Mouse (Mus musculus) lung, embryonic 16.5 days (tissue): ENCODE data around the gene Exo1. TPM values are rescaled to one million over a fixed set of nuclear protein-coding genes. Genes with fewer than 3 reads are reported as not detected.
A peak's percentile ranks its signal among the peaks of the same experiment; 100 is the strongest.

Experiments
- ATAC-seq: fragments of 200-750 bp; cut with Nextera tagmentation; 2 replicates; pipeline ENCODE4 v1.8.0; 2017; ENCODE audit warnings: low read depth, mild to moderate bottlenecking, moderate library complexity
- H3K27ac ChIP-seq: fragments of 300-500 bp; sonication (generic); 2 replicates; pipeline ENCODE4 v1.5.1; 2014; ENCODE audit warnings: mild to moderate bottlenecking, control low read depth, low read length
- H3K27me3 ChIP-seq: fragments of 300-500 bp; sonication (generic); 2 replicates; pipeline ENCODE4 v1.6.1; 2014; ENCODE audit warnings: low read depth, low read length, mixed read lengths; ENCODE audit not compliant: control insufficient read depth, insufficient read depth
- H3K36me3 ChIP-seq: fragments of 300-500 bp; sonication (generic); 2 replicates; pipeline ENCODE4 v1.6.1; 2014; ENCODE audit warnings: low read length; ENCODE audit not compliant: control insufficient read depth, insufficient read depth
- H3K4me1 ChIP-seq: fragments of 300-500 bp; sonication (generic); replicated peaks from 2 replicates; pipeline ENCODE4 v1.6.1; 2014; ENCODE audit warnings: low read length, mixed read lengths; ENCODE audit not compliant: control insufficient read depth, insufficient read depth
- H3K4me2 ChIP-seq: fragments of 300-500 bp; sonication (generic); 2 replicates; pipeline ENCODE4 v1.6.1; 2014; ENCODE audit warnings: low read depth, low read length, control low read depth
- H3K4me3 ChIP-seq: fragments of 300-500 bp; sonication (generic); 2 replicates; pipeline ENCODE4 v1.5.1; 2014; ENCODE audit warnings: mild to moderate bottlenecking, low read length, control low read depth
- H3K9ac ChIP-seq: fragments of 300-500 bp; sonication (generic); 2 replicates; pipeline ENCODE4 v1.6.1; 2014; ENCODE audit warnings: low read length, control low read depth
- H3K9me3 ChIP-seq: fragments of 300-500 bp; sonication (generic); 2 replicates; pipeline ENCODE4 v1.6.1; 2016; ENCODE audit warnings: low read length; ENCODE audit not compliant: control insufficient read depth
- WGBS: fragments of 180-500 bp; shearing (Covaris S2); extraction: QIAGEN DNeasy Blood & Tissue Kit; methylation state at CpG from one replicate; pipeline ENCODE4 v1.1.7; 2014; 5-methylcytosine and 5-hydroxymethylcytosine counted together
- polyA plus RNA-seq: library from polyadenylated mRNA; unstranded; fragments of >200 nt; fragmentation: Nextera tagmentation; extraction: Ambion mirVana; gene quantifications from 2 replicates; pipeline ENCODE4 v1.2.1, GENCODE M21; 2015

The Exo1 gene
- polyA plus RNA-seq, 1 experiment from 2014 or later, result 73.3 TPM

DNA sequence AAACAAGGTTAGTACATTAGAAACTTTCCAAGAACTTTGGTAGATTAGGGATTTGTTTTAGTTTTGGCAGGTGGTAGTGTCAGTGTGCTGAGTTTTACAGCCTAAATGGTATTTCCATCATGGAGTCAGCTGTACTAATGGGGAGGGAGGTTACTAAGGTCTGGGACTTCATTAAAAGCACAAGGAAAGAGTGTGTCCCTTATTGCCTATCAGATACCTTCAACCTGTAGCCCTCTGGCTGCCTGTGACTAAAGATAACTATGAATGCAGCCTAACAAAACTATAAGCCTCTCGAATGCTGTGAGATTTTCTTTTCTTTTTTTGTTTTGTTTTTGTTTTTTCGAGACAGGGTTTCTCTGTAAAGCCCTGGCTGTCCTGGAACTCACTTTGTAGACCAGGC, 30.8 kb downstream of the Exo1 start:
- H3K9ac ChIP-seq, result no peak overlapping the region
- no peaks in the 10 kb centered on the region for H3K4me1 ChIP-seq
- H3K4me3 ChIP-seq, result no peak overlapping the region
- peaks cover 7% of the 10 kb centered on the region; the same call in 1 of the 2 replicates for H3K36me3 ChIP-seq
- H3K27ac ChIP-seq, result no peak overlapping the region
- no peak for ATAC-seq
- WGBS, result 82% methylated on average over 2 of the region's 2 CpGs
- no peaks in the 10 kb centered on the region for H3K27me3 ChIP-seq
- no peaks in the 10 kb centered on the region for H3K9me3 ChIP-seq
- H3K4me2 ChIP-seq, result no peak overlapping the region

GRCm38 (mm10) chr1:175912038-175912437, 31.7 kb downstream of the Exo1 start:
- no peaks in the 10 kb centered on the region for H3K27me3 ChIP-seq
- H3K27ac ChIP-seq, result no peak overlapping the region
- H3K9me3 ChIP-seq, result no peaks in the 10 kb centered on the region
- H3K4me1 ChIP-seq, result no peaks in the 10 kb centered on the region
- no peak overlapping the region for H3K4me2 ChIP-seq
- H3K36me3 ChIP-seq, result peaks cover 7% of the 10 kb centered on the region; the same call in 1 of the 2 replicates
- H3K4me3 ChIP-seq, result no peak overlapping the region
- ATAC-seq, result no peak
- 83% methylated on average over 3 of the region's 3 CpGs for WGBS
- no peak overlapping the region for H3K9ac ChIP-seq

GRCm38 (mm10) chr1:175913728-175914303, 33.4 kb downstream of the Exo1 start:
- Histone ChIP-seq H3K4me1 (no peaks in the 10 kb centered on the region), H3K9ac (no peak overlapping the region), H3K36me3 (peaks cover 5% of the 10 kb centered on the region; the same call in 1 of the 2 replicates), H3K27me3 (no peaks in the 10 kb centered on the region), H3K27ac (no peak overlapping the region), H3K4me2 (no peak overlapping the region), H3K9me3 (no peaks in the 10 kb centered on the region), H3K4me3 (no peak overlapping the region)
- no peak for ATAC-seq
- 65% methylated on average over 5 of the region's 5 CpGs for WGBS

DNA sequence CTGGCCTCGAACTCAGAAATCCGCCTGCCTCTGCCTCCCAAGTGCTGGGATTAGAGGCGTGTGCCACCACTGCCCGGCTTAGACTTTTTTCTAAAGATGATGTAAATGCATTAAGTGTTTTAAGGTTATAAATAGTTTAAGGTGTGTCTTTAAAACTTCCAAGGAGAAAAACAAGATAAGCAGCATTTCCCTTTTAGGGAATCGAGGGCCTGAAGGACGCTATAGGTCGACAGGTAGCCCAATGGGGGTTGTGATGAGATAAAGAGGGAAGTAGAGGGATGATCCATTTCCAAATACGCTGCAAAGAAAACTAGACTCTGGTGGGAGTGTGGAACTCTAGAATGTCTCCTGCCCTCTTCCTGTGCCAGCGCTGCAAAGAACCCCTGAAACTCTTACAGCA, 39.6 kb downstream of the Exo1 start, which contains the start of gene Gm38100:
TSS of gene Gm38100 (plus strand) at position 301 of the 400 bp plus-strand sequence.
- H3K9me3 ChIP-seq, result no peaks in the 10 kb centered on the region
- no peak within 1 kb of the TSS for H3K4me2 ChIP-seq
- ATAC-seq, result no peak
- H3K27me3 ChIP-seq, result no peaks in the 10 kb centered on the region
- 83% methylated on average over 9 of the region's 9 CpGs for WGBS
- no peak within 1 kb of the TSS for H3K27ac ChIP-seq
- no peaks in the 10 kb centered on the region for H3K36me3 ChIP-seq
- no peak within 1 kb of the TSS for H3K4me3 ChIP-seq
- H3K9ac ChIP-seq, result no peak within 1 kb of the TSS
- H3K4me1 ChIP-seq, result no peaks in the 10 kb centered on the region

DNA sequence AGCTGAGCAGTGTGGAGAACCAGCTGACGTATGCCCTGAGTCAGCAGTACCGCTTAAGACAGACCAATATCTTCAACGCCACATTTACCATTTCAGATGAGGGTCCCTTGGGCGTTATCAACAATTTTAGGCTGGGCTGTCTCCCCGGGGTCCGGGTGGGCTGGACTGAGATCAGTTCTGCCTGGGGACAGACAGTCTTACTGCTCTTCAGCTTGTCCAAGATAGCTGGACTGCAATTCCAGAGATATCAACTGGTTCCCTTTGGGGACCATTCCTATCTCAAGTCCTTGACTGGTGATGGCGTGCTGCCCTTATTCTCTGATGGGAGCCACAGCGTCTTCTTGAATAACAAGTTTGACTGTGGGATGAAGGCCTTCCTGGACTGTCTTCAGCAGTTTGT, 40.7 kb downstream of the Exo1 start:
- H3K4me3 ChIP-seq, result no peak overlapping the region
- H3K27ac ChIP-seq, result no peak overlapping the region
- H3K27me3 ChIP-seq, result no peaks in the 10 kb centered on the region
- H3K4me2 ChIP-seq, result no peak overlapping the region
- no peak for ATAC-seq
- H3K9ac ChIP-seq, result no peak overlapping the region
- no peaks in the 10 kb centered on the region for H3K9me3 ChIP-seq
- WGBS, result 81% methylated on average over 8 of the region's 8 CpGs
- H3K36me3 ChIP-seq, result no peaks in the 10 kb centered on the region
- no peaks in the 10 kb centered on the region for H3K4me1 ChIP-seq

DNA sequence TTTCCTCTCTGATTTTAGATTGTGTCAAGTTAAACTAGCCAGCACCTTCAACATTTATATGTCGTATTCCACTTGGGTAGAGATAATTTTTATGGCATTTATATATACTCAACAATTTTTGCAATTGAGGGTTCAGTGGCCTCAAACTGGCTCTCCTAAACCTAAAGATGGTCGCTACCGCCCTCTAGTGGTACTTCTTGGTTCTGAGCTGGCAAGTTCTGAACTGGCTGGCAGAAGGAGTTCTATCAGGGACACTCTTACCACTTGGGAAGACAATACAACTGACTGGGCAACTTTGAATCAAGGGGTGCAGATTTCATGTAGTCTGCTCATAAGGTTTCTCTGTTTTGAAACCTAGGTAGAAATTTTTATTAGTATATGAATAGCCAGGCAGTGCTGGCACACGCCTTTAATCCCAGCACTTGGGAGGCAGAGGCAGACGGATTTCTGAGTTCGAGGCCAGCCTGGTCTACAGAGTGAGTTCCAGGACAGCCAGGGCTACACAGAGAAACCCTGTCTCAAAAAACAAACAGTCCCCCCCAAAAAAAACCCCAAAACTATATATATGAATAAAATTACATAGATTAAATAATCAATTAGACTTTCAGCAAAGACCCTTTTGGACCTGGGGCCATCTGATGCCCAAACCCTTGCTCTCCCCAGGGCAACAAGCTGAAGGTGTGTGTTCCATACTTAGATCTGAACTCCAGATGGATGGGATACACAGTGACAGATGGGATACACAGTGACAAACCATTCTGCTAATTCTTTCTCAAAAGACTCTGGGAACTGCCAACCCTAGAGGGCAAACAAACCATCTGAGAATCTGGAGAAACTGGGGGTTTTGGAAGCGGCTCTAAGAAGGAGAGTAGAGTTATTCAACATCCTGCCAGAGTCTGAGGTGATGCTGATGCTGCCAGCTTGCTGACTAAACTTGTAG, 43.7 kb downstream of the Exo1 start:
- Histone ChIP-seq H3K4me2 (no peak overlapping the region), H3K4me3 (no peak overlapping the region), H3K9me3 (no peaks in the 10 kb centered on the region), H3K27ac (no peak overlapping the region), H3K9ac (no peak overlapping the region), H3K36me3 (no peaks in the 10 kb centered on the region), H3K4me1 (no peaks in the 10 kb centered on the region), H3K27me3 (no peaks in the 10 kb centered on the region)
- 41% methylated on average over 7 of the region's 7 CpGs for WGBS
- no peak for ATAC-seq

DNA sequence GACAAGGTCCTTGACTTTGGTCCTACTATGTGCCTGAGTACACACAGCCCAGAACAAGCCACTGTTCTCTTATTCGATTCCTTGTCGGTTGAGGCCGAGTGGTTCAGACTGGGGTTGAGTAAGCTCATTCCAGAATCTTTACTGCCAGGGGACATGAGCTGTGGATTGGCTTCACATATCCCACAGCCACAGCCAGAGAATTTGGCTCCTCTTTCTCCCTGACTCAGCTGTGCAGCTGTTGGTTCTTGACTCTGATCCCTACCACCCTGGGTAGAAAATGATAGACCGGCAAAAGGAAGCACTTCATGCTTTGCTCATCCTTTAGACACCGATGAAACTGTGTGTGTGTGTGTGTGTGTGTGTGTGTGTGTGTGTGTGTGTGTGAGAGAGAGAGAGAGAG, 51.0 kb downstream of the Exo1 start:
- no peak overlapping the region for H3K9ac ChIP-seq
- H3K36me3 ChIP-seq, result no peaks in the 10 kb centered on the region
- H3K27ac ChIP-seq, result no peak overlapping the region
- no peaks in the 10 kb centered on the region for H3K27me3 ChIP-seq
- H3K4me2 ChIP-seq, result no peak overlapping the region
- no peaks in the 10 kb centered on the region for H3K9me3 ChIP-seq
- H3K4me3 ChIP-seq, result no peak overlapping the region
- ATAC-seq, result no peak
- WGBS, result 85% methylated on average over 5 of the region's 5 CpGs
- H3K4me1 ChIP-seq, result 0 out of 2 replicates have a peak, but pooled peaks cover 2% of the 10 kb centered on the region

GRCm38 (mm10) chr1:175936282-175936737, 55.9 kb downstream of the Exo1 start:
- ATAC-seq, result peak; percentile 81
- Histone ChIP-seq H3K4me3 (0 out of 2 replicates have a peak overlapping the region, but pooled peaks have one; percentile 21), H3K27me3 (no peaks in the 10 kb centered on the region)

DNA sequence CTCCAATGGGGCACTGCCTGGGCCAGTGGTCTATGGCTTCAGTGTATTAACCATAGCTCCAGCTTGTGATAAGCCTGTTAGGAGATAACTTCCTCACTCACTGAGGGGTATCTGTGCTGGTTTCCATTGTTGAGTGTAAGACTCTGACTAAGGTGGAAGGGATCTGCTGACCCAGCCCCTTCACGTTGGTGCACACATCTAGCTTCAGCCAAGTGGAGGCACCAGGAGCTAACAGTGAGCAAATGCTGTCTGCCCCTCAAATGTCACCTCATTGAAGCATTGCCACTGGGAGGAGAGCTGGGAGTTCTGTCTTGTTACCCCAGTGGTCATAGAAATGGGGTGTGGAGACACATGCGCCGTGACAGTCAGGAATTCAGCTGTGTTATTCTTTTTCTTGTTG, 58.4 kb downstream of the Exo1 start:
- H3K4me2 ChIP-seq, result no peak overlapping the region
- no peak overlapping the region for H3K4me3 ChIP-seq
- no peak for ATAC-seq
- H3K9ac ChIP-seq, result no peak overlapping the region
- H3K9me3 ChIP-seq, result no peaks in the 10 kb centered on the region
- no peaks in the 10 kb centered on the region for H3K36me3 ChIP-seq
- WGBS, result 64% methylated on average over 3 of the region's 3 CpGs
- H3K4me1 ChIP-seq, result 0 out of 2 replicates have a peak, but pooled peaks cover 2% of the 10 kb centered on the region
- H3K27me3 ChIP-seq, result no peaks in the 10 kb centered on the region
- H3K27ac ChIP-seq, result no peak overlapping the region

More at GRCm38 (mm10) chr1:175936282-175936737, 55.9 kb downstream of the Exo1 start:
- peak overlapping the region; percentile 53 for H3K4me2 ChIP-seq
- no peaks in the 10 kb centered on the region for H3K36me3 ChIP-seq
- peak overlapping the region; percentile 55; the same call in 1 of the 2 replicates for H3K9ac ChIP-seq
- 9% methylated on average over 11 of the region's 11 CpGs for WGBS
- no peaks in the 10 kb centered on the region for H3K9me3 ChIP-seq
- no peak overlapping the region for H3K27ac ChIP-seq
- 0 out of 2 replicates have a peak, but pooled peaks cover 2% of the 10 kb centered on the region for H3K4me1 ChIP-seq
